Mouse (Mus musculus) kidney, adult 18-20 months (tissue): ENCODE results near the gene Ccdc188.
A peak's percentile ranks its signal among the peaks of the same experiment; 100 is the strongest.
"Not testable (repeated sequence)": the region's sequence is repeated elsewhere in the genome, so short reads cannot be mapped to it uniquely, and the experiment has no call there.

Experiments
- DNase-seq: peaks from one replicate; pipeline ENCODE4 v3.0.0; 2021

Gene Ccdc188

DNA sequence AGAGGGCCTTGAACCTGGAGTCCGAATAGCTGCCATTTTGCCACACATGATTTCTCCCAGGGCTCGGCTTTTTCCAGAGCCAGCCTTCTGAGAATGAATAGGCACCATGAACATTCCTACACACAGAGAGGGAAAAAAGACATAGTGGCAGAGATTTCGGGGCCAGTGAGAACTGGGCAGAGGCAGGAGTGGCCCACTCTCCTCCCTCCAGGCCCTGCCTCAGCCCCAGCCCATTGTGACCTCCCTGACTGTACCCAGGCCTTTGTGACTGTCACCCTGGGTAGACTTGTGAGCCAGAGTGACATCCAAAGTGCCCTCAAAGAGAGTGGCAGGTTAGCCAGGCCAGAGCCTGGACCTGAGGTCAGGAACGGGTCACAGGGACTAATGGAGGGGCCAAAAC, at the start of gene Ccdc188:
Gene Ccdc188 (plus strand): TSS at position 301 of the 400 bp plus-strand sequence.
- DNase-seq: no peak

DNA sequence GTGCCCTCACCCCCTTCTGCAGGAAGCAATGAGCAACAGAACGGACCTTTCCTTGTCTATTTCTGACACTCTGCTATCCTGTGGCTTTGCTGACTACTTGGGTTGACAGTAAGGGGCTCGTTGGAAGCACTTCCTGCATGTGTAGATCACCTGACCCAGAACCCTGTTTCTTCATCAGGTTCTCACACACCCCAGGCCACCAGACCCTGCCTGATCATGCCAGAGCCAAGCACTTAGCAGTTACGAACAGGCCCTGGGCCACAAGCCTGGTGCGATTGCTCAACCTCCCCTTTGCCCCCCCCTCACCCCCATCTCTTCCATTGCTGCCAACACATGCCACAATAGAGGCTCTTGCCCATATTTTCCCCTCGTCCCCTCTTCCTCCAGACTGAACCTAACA, 48.5 kb upstream of the Ccdc188 start:
- DNase-seq: no peak

DNA sequence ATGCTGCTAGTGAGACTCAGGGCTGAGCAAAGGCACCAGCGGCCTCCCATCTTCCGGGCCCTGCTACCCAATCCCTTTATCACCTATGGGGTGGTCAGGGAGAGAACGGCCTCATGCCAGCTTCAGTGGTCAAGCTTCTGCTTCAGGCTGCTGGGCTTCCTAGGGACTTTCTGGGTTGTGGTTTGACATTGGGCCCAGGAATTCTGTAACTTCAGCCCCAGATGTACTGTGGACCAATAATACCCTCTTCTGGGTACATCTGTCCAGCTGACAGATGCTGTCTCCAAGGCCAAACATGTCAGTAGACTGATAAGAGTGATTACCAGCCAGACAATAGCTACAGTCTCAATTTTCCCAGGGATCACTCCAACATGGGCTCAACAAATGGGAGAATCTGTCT, 47.9 kb upstream of the Ccdc188 start:
- no peak for DNase-seq

DNA sequence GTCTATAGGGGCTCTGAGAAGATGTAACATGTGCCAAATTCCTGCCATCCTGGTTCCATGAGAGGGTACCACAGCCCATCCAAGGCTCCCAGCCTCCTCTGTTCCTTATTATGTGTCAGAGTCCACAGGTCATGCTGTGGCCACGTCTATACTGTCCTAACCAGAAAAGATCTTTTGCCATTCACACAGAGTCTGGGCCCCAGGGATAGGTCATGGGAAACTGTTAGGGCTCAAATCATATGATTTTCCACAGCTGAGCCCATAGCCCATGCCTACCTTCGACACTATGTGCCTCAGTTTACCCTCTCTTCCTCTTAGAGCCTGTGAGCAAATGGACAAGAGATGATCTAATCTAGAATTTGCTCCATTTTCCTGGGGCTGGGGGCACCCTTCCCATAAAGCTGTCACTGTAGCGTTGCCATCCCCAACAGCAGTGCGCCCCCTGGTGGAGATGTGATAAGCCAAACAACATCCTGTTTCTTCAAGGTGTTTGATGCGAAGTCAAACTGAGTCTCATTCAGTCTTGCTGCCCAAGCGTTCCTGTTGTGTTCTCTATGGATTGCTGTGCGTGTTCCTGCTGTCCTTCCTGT, 45.3 kb upstream of the Ccdc188 start:
- DNase-seq: peak; percentile 82

DNA sequence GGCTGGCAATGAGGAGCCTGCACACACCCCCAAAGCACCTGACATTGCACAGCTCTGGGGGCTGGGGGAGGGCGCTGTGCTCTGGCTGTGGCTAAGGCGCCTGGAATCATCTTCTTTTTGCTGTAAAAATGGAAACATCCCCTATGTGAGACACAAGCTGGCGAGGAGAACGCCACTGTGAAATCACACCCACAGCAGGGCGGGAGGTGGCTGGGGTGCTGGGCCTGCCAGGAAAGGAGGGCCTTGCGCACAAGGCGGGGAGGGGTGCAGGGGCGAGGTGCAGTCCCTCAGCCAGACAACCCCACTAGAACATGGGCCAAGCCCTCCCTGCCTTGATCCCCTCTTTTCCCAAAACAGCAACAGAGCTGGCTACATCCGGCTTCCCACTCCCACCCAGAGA, 44.4 kb upstream of the Ccdc188 start:
- DNase-seq: no peak

DNA sequence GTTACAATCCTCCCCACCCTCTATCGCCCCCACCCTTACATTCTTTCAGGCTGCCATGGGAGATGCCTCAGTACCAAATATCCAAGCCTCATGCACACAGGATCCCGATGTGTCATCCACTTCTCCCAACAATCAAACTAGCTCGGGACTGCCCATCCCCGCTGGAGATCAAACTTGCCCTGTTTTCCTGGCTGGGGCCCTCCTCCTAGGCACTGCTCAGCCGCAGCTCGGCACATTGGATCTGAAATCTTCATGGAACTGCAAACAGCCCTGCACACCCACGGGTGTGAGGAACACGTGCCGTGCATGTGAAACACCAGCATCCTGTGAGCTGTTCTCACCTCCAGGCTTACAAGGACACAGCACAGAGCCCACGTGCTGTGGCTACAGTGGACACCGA, 43.9 kb upstream of the Ccdc188 start:
- no peak for DNase-seq

DNA sequence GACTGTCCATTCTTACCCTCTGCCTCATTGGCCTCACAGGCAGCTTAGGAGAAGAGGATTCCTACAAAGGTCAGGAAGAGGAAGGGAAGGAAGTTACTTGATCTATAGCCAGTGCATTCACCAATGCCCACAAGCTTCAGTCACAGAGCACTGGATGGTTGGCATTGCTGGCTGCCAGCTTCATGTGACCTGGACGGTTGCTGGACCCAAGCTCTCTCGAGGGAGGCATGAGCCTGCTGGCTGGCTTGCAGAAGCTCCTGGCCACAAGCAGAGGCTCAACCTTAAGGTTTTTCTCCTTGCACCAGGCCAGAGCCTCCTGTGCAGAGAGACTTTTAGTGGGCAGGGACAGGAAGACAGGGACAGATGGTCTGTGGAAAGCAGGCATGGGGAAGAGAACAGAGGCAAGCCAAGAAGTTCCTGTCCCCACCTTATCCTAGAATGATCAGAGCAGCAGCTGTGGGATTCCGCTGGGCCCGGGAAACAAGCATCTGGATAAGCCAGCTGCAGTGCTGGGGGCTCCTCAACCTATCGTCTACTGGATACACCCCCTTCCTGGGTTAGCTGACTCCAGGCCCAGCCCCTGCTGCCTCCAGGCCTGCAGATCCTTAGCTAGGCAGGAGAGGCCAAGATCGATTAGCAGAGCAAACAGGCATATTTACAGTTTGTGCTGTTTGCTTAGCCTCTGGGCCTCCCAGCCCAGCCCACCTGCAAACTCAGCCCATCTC, 41.7 kb upstream of the Ccdc188 start:
- DNase-seq: no peak

DNA sequence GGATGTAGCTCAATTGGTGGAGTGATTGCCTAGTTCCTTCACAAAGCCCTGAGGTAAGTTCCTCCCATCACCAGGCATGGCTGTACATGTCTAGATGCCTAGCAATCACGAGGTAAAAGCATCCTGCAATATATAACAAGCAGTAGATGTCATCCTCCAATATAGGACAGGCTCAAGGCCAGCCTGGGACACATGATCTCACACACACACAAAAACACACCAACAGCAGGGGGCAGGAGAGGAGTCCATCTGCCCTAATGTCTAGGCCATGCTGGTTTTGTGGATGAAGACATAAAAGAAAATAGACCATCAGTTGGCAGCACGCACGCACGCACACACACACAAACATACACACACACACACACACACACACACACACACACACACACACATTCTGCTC, 40.9 kb upstream of the Ccdc188 start:
- DNase-seq: peak; percentile 20

DNA sequence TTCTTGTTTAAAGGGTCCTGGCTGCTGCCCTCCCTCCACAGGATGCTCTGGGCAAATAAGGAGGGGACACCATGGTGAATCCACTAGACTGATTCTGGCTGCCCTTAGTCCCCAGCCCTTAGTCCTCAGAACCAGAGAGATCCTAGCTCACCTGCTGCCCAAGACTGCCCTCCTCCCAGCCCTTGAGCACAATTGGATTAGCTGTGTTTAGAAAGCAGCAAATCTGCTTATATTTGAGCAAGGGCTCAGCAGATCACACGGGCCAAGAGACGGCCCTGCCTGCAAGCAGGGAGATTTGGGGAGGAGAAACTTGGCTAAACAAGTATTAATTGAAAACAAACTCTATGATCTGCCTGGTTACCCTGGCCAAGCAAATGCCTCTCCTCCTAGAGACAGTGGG, 38.1 kb upstream of the Ccdc188 start:
- no peak for DNase-seq

DNA sequence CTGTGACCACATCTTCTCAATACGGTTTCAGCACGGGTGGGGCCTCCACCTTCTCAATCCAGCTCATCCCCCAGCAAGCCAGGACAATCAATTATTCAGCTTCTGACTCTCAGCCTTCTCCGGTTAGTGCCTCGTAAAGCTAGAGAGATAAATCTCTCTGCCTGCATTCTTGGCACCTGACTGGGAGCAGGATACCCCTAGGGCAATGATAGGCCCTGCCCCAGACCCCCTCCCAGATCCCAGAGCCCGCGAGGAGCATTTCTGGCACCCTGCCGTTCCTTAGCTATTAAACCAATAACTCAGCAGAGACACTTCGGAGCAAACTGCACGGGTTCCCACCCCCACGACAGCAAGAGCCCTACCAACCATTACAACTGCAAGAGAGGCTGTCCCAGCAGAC, 36.3 kb upstream of the Ccdc188 start:
- no peak for DNase-seq

DNA sequence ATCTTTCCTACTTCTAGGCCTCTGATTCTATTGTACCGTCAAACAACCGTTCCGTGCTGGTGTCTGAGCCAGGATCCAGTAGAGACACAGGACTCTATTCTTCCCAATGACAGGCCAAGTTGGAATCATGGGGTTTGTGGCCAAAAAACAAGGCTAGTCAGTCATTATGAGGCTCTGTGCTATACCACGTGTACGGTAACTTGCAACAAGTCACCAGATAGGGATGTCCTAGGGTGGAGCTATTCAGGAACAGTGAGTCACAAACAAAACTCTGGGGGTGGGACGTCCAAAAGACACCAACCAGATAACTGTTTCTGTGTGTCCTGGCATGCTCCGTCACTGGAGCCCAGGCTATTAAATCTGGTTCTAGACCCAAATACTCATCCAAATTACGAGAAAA, 34.9 kb upstream of the Ccdc188 start:
- DNase-seq: no peak

DNA sequence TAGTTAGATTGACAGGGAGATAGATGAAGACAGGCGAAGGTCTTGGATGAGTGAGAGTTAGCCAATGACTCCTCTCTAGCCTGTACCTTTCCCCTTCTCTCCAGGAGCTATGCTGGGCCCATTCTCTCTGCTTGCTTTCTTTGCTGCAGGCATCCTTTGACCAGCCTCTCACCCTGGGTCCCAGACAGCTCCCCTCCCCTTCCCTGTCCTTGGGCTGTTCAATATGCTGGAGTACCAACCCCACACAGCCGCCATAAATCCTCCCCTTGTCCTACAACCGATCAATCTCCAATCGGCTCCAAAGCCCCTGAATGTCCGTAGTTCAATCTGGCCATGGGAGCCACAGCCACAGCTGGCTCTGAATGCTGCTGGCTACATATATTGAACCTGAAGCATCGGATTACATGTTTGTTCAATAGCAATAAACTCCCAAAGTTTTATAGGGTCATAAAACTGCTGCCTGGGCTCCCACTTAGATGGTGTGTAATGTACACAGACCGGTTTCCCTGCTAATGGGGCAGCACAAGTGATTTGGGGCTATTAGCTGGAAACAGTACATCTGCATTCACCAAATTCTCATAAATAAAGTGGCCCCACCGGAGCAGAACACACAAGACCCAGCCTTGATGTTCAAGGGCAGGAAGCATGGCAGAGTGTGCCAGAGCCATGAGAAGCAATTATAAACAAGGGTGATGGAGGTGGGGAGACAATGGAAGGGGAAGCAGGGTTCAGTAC, 31.8 kb upstream of the Ccdc188 start:
- no peak for DNase-seq

DNA sequence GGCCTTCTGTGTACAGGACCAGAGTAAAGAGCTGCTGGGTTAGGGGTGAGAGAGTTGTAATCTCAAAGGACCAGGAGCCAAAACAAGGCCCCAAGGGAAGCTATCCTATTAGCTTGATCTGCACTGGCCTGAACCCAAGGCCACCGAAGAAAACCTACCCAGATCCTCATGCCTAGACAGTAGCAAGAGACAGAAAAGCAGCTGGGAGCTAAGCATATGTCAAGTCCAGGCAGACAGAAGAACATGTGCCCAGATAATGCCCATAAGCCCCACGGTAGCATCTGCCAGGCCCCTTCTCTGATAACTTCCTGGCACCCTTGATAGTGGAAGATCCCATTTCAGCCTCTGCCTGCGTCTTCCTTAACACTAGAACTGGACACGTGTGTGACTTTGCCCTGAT, 30.9 kb upstream of the Ccdc188 start:
- no peak for DNase-seq

DNA sequence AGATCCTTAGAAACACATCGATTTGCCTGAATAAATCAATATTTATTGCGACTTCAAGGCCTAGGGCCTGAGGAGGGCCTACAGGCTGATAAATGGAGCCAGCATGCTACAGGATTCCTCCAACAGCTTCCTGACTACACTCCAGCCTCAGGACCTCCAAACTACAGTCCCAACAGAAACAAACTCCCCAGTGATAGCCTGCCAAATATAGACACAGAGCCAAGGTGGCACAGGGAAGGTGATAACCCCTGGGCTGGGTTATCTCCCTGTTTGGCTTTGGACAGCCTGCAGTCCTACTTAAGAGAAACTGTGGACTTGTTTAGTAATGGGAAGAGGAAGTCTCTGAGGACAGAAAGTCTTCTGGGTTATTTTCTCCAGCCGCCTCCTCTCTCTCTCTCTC, 30.5 kb upstream of the Ccdc188 start:
- no peak for DNase-seq

DNA sequence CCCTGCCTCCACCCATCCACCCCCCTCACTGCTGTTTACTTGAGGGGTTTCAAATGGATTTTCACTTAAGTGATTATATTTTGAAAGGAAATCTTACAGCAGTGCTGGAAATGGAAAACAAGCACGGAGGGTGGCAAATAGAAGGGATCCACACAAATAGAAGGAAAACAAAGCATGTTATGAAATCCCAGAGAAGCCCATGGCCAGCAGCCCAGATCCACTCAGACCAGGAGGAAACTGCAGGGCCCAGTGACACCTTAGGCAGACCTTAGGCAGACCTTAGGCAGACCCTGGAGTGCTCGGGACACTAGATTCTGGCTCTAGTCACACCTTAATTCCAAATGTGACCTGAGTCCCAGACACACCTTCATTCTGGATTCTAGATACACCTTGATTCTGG, 26.7 kb upstream of the Ccdc188 start:
- no peak for DNase-seq

DNA sequence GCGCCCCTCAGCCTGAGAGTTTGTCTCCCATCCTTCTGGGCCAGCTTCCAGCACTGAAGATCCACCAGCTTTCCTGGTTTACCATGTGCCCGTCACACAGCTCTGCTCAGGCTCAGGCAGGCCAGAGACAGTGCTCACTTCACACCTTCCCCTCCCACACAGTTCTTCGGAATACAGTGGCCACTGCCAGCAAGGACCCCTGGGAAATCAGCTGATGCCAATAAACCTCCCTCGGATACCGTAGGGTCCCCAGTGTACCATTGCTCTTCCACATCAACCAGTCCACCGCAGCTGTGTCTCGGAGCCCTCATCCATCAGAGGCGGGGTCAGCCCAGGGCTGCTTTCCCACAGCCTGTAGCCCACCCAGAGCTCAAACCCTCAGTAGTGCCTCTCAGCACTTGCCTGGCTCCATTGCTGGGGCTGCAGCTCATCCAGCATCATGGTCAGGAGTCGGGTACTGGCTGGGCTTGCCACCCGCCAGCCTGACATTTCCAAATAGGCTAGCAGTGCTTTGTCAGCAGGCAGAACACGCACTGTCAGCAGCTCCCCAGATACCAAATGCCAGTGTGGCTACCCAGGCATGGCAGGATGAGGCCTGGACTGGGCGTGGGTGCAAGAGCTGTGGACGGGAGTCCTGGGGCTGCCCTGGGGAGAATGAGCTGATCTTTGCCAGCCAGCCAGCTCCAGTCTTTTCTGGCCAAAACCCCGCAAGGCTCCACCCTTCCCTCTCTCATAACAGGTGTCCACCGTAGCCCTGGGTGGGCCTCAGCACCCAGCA, 23.3 kb upstream of the Ccdc188 start:
- peak; percentile 41 for DNase-seq

DNA sequence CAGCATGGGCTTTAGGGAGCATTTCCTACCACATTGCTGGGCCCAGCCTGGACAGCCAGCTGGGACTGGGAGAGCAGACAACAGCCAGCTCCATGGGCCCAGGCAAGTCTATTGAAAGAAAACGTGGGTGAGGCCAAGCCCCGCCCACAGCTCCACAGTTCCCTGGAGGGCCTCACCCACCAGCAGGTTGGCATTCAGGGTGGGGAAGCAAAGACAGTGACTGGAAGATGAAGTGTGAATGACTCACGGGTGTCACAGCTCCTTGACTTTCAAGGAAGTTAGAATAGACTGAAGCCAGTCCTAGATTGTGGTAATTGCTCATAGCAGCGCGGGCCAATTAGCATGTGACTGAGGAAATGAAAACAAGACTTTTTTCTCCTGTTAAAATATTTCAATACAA, 22.6 kb upstream of the Ccdc188 start:
- peak; percentile 21 for DNase-seq

DNA sequence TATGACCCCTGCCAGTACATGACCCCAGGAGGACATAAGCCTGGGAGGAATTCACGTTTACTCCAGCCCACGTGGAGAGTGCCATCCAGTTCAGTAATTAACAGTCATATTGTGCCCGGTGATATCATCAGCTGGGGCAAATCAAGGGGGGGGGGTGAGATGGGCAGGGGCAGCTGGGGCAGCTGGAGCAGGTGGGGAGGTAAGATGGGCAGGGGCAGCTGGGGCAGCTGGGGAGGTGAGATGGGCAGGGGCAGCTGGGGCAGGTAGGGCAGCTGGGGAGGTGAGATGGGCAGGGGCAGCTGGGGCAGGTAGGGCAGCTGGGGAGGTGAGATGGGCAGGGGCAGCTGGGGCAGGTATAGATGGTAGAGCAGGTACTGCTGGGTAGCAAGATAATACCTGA, 22.1 kb upstream of the Ccdc188 start:
- not testable (repeated sequence) for DNase-seq

DNA sequence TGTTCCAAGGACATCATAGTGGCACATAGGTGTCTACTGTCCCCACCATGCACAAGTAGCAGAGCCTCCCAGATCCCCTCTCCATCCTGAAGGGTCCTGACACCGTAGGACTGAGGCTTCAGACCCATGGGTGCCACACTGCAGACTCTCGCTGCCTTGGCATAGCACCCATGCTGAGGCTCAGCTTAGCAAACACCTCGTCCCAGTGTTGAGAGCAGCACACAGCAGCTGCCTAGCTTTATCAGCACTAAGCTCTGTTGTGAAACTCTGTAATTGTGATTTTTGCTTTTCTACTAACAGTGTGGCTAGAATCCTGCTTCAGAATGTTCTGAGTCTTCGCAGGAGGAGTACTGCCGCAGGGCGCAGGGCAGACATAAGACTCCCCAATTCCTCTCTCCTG, 19.8 kb upstream of the Ccdc188 start:
- DNase-seq: no peak

DNA sequence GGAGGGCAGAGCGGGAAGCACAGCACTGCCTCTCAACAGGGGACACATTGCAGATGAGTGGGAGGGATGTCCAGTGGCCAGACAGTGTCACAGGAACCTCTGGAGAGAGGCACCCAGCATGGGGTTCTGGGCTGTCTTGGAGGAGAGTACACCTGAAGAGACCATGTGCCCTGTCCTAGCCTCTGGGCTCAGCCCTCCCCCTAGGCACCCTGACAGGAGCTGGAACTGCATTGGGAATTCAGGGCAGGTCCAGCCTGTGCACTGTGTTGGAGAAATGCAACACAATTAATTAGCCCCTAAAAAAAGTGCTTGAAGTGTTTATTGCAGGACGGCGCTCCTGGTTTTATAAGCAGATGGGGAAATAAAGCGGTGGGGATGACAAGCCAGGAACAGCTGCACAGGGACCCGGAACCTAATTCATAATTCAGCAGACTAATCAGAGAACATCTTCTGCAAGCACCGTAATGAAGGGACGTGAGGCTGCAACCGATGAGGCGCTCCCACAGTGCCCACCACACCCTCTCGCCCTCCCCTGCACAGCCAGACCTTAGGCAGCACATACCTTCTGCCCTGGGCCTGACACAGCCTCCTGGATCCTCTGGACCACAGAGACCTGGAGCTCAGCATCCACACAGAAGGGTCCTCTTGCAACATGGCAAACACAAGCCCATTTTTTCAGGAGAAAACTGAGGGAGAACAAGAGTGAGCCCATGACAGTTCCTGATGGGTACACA, 19.1 kb upstream of the Ccdc188 start:
- no peak for DNase-seq

DNA sequence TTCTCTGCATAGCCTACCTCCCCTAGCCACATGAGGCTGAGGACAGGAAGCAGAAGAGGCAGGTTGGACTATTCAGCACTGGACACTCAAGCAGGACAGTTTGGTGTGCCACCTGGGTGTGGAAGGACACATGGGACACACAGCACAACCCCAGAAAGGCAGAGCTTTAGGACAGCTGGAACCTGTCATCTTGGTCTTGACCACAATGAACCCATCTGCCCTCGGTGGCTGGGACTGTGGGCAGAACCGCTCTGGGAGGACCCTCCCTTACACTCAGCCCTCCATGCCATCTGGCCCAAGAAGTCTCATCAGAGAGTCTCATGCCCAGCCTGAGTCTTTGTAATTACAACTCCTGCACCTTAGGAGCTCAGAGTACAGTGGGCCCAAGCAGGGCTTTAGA, 17.6 kb upstream of the Ccdc188 start:
- DNase-seq: no peak

DNA sequence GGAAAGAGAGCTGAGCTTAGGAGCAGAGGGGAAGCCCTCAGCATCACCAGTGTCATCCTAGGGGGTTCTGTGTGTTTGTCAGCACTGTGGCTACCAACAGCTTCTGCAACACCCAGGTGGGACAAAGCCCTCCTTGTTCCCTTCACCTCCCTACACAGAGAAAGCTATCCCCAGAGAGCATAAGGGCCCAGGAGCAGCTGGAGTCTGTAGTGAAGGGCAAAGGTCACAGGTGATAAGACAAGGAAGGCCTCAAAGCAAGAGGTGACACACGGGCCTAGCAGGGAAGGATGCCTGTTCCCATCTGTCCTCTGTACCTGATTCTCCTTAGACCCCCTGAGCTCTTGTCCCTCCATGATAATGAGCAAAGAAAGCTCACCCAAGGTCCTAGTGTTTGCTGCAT, 16.1 kb upstream of the Ccdc188 start:
- no peak for DNase-seq

DNA sequence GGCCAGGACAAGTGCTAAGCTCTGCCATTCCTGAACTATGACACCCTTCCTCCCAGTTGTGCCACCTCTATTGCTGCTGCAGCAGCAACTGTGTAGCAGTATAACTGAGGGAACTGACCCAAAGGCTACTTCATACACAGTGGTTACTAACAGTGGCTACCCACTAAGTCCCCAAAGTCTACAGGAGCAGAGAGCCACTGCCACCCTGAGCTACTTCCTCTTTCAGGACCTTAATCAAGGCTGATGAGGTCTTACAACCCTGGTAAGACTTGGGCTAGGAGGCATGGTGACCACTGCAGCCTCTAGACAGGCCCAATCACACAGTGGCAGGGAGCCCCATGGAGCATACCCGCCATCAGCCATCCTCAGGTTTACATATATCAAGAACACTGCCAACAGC, 15.6 kb upstream of the Ccdc188 start:
- DNase-seq: no peak
